Mouse (Mus musculus) liver, embryonic 12.5 days (tissue): Measurements from ENCODE around the gene Ctla2b. TPM values are rescaled to one million over a fixed set of nuclear protein-coding genes. Genes with fewer than 3 reads are reported as not detected.
"Not testable (repeated sequence)": the region's sequence is repeated elsewhere in the genome, so short reads cannot be mapped to it uniquely, and the experiment has no call there.

Source experiments
- ATAC-seq: fragments of 200-750 bp; cut with Nextera tagmentation; 2 replicates; pipeline ENCODE4 v1.8.0; 2017; ENCODE audit warnings: moderate number of reproducible peaks, mild to moderate bottlenecking, moderate library complexity
- H3K27ac ChIP-seq: fragments of 300-500 bp; sonication (generic); 2 replicates; pipeline ENCODE4 v1.5.1; 2016; ENCODE audit warnings: mild to moderate bottlenecking
- H3K27me3 ChIP-seq: fragments of 300-500 bp; sonication (generic); replicated peaks from 2 replicates; pipeline ENCODE4 v1.6.1; 2016; ENCODE audit warnings: mild to moderate bottlenecking, moderate library complexity
- H3K36me3 ChIP-seq: fragments of 300-500 bp; sonication (generic); 2 replicates; pipeline ENCODE4 v1.6.1; 2016; ENCODE audit warnings: mild to moderate bottlenecking, moderate library complexity
- H3K4me1 ChIP-seq: fragments of 300-500 bp; sonication (generic); 2 replicates; pipeline ENCODE4 v1.6.1; 2016
- H3K4me2 ChIP-seq: fragments of 300-500 bp; sonication (generic); 2 replicates; pipeline ENCODE4 v1.6.1; 2016; ENCODE audit warnings: mild to moderate bottlenecking, moderate library complexity
- H3K4me3 ChIP-seq: fragments of 300-500 bp; sonication (generic); 2 replicates; pipeline ENCODE4 v1.5.1; 2016; ENCODE audit warnings: mild to moderate bottlenecking, moderate library complexity
- H3K9ac ChIP-seq: fragments of 300-500 bp; sonication (generic); 2 replicates; pipeline ENCODE4 v1.6.1; 2016; ENCODE audit warnings: mild to moderate bottlenecking, moderate library complexity
- H3K9me3 ChIP-seq: fragments of 300-500 bp; sonication (generic); replicated peaks from 2 replicates; pipeline ENCODE4 v1.6.1; 2016; ENCODE audit warnings: mild to moderate bottlenecking, moderate library complexity
- WGBS: fragments of 180-500 bp; shearing (Covaris S2); methylation state at CpG from one replicate; pipeline ENCODE4 v1.1.7; 2016; ENCODE audit not compliant: insufficient replicate concordance; 5-methylcytosine and 5-hydroxymethylcytosine counted together
- polyA plus RNA-seq: library from polyadenylated mRNA; unstranded; fragments of >200 nt; fragmentation: Nextera tagmentation; extraction: Ambion mirVana; gene quantifications from 2 replicates; pipeline ENCODE4 v1.2.1, GENCODE M21; 2016

Gene Ctla2b
- polyA plus RNA-seq = 7.2 and 9.1 TPM in 2 replicates

- H3K36me3 ChIP-seq = no peaks in the 10 kb centered on the region
- no peak within 1 kb of the TSS for H3K4me2 ChIP-seq
- H3K4me1 ChIP-seq = no peaks in the 10 kb centered on the region
- 17% methylated on average over 3 of the region's 3 CpGs for WGBS
- H3K9me3 ChIP-seq = no peaks in the 10 kb centered on the region
- ATAC-seq = peak; percentile 85
- 0 out of 2 replicates have a peak within 1 kb of the TSS, but pooled peaks have one; percentile 20 for H3K27ac ChIP-seq
- no peaks in the 10 kb centered on the region for H3K27me3 ChIP-seq
- H3K9ac ChIP-seq = no peak within 1 kb of the TSS
- no peak within 1 kb of the TSS for H3K4me3 ChIP-seq
Measured at GRCm38 (mm10) chr13:60897328-60897727, at the start of gene Ctla2b. Ctla2b (minus strand) TSS chr13:60897447.

GRCm38 (mm10) chr13:60941884-60942283 lies 44.6 kb upstream of the Ctla2b start, which contains the start of gene Tpbpa:
Tpbpa (minus strand) TSS chr13:60941984.
- H3K4me3 ChIP-seq, H3K9ac ChIP-seq, H3K27ac ChIP-seq, H3K36me3 ChIP-seq, ATAC-seq, H3K27me3 ChIP-seq, H3K9me3 ChIP-seq, H3K4me2 ChIP-seq, H3K4me1 ChIP-seq: not testable (repeated sequence)
- WGBS = 55% methylated on average over 3 of the region's 3 CpGs

- Histone ChIP-seq H3K27me3 (no peaks in the 10 kb centered on the region), H3K27ac (peak within 1 kb of the TSS; percentile 54; the same call in 1 of the 2 replicates), H3K36me3 (no peaks in the 10 kb centered on the region), H3K9ac (no peak within 1 kb of the TSS), H3K4me2 (no peak within 1 kb of the TSS), H3K4me1 (no peaks in the 10 kb centered on the region), H3K4me3 (no peak within 1 kb of the TSS), H3K9me3 (no peaks in the 10 kb centered on the region)
- peak; percentile 93 for ATAC-seq
- whole genome bisulfite sequencing = 15% methylated on average over 5 of the region's 5 CpGs
Measured at GRCm38 (mm10) chr13:60936500-60936901, 39.3 kb upstream of the Ctla2b start, which contains the start of the genes Gm49391 and Ctla2a. Gm49391 (minus strand) TSS chr13:60936571. Ctla2a (minus strand) TSS chr13:60936625.

- H3K4me3 ChIP-seq, H3K9me3 ChIP-seq, H3K4me1 ChIP-seq, H3K27me3 ChIP-seq, H3K27ac ChIP-seq, H3K4me2 ChIP-seq, ATAC-seq, H3K9ac ChIP-seq, H3K36me3 ChIP-seq: not testable (repeated sequence)
- WGBS = 68% methylated on average over 2 of the region's 2 CpGs
Measured at GRCm38 (mm10) chr13:60935490-60935889, 38.2 kb upstream of the Ctla2b start, which contains the start of gene Gm49393. Gm49393 (minus strand) TSS chr13:60935590.

- 65% methylated on average over 2 of the region's 2 CpGs for WGBS
- H3K9me3 ChIP-seq, H3K4me3 ChIP-seq, H3K36me3 ChIP-seq, H3K4me1 ChIP-seq, H3K27ac ChIP-seq, H3K9ac ChIP-seq, ATAC-seq, H3K4me2 ChIP-seq, H3K27me3 ChIP-seq: not testable (repeated sequence)
Measured at GRCm38 (mm10) chr13:60904780-60905179, 7.5 kb upstream of the Ctla2b start, which contains the start of gene Tpbpb. Tpbpb (minus strand) TSS chr13:60904880.

GRCm38 (mm10) chr13:60896794-60897193 lies 453 bp downstream of the Ctla2b start, which contains the start of gene Gm49392:
Gm49392 (minus strand) TSS chr13:60896894.
- H3K27ac ChIP-seq = 0 out of 2 replicates have a peak within 1 kb of the TSS, but pooled peaks have one; percentile 20
- not testable (repeated sequence) for H3K9me3 ChIP-seq, H3K9ac ChIP-seq, H3K27me3 ChIP-seq, ATAC-seq, H3K36me3 ChIP-seq, H3K4me3 ChIP-seq, H3K4me1 ChIP-seq, H3K4me2 ChIP-seq
- 72% methylated on average over 8 of the region's 8 CpGs for WGBS

GRCm38 (mm10) chr13:60895406-60896160 lies 1.7 kb downstream of the Ctla2b start:
- no peak overlapping the region for H3K27ac ChIP-seq
- H3K36me3 ChIP-seq = no peaks in the 10 kb centered on the region
- ATAC-seq = no peak
- H3K27me3 ChIP-seq = no peaks in the 10 kb centered on the region
- H3K4me3 ChIP-seq = no peak overlapping the region
- H3K4me1 ChIP-seq = no peaks in the 10 kb centered on the region
- H3K4me2 ChIP-seq = no peak overlapping the region
- H3K9ac ChIP-seq = no peak overlapping the region
- no peaks in the 10 kb centered on the region for H3K9me3 ChIP-seq

GRCm38 (mm10) chr13:60892301-60892700 lies 4.9 kb downstream of the Ctla2b start:
- no peak overlapping the region for H3K27ac ChIP-seq
- 41% methylated on average over 1 of the region's 1 CpGs for WGBS
- H3K9ac ChIP-seq = no peak overlapping the region
- H3K4me1 ChIP-seq = no peaks in the 10 kb centered on the region
- H3K9me3 ChIP-seq = no peaks in the 10 kb centered on the region
- H3K4me3 ChIP-seq = no peak overlapping the region
- no peaks in the 10 kb centered on the region for H3K27me3 ChIP-seq
- H3K4me2 ChIP-seq = no peak overlapping the region
- no peaks in the 10 kb centered on the region for H3K36me3 ChIP-seq
- ATAC-seq = no peak

- 46% methylated on average over 1 of the region's 1 CpGs for WGBS
- no peaks in the 10 kb centered on the region for H3K27me3 ChIP-seq
Measured at GRCm38 (mm10) chr13:60864281-60864680, 33.0 kb downstream of the Ctla2b start, which contains the start of gene 4930486L24Rik. 4930486L24Rik (minus strand) TSS chr13:60864475.

GRCm38 (mm10) chr13:60848241-60849120 lies 48.8 kb downstream of the Ctla2b start:
- H3K36me3 ChIP-seq = no peaks in the 10 kb centered on the region
- H3K4me1 ChIP-seq = no peaks in the 10 kb centered on the region
- H3K27me3 ChIP-seq = no peaks in the 10 kb centered on the region
- no peak overlapping the region for H3K4me3 ChIP-seq
- H3K4me2 ChIP-seq = no peak overlapping the region
- no peak overlapping the region for H3K9ac ChIP-seq
- ATAC-seq = no peak
- 65% methylated on average over 4 of the region's 4 CpGs for WGBS
- H3K9me3 ChIP-seq = no peaks in the 10 kb centered on the region
- no peak overlapping the region for H3K27ac ChIP-seq

More at GRCm38 (mm10) chr13:60864281-60864680, 33.0 kb downstream of the Ctla2b start, which contains the start of gene 4930486L24Rik:
- Histone ChIP-seq H3K4me3 (no peak within 1 kb of the TSS), H3K4me1 (no peaks in the 10 kb centered on the region), H3K36me3 (no peaks in the 10 kb centered on the region), H3K27ac (no peak within 1 kb of the TSS), H3K4me2 (no peak within 1 kb of the TSS), H3K9ac (no peak within 1 kb of the TSS), H3K9me3 (no peaks in the 10 kb centered on the region)
- ATAC-seq = no peak
